In genomic region chr6:51611621-51612020, GRCm38 (mm10) we compare ENCODE assay signal across 11 mouse cellular contexts.
DNase-seq lines count a peak whose midpoint lies in the region; ATAC-seq and TF ChIP-seq lines count a peak whose summit lies in the region.
"Had no signal": no experiment of that assay in that cellular context is flagged by ENCODE, and none has a peak within 500 bp of the region (broad histone marks: within the 10 kb centered on the region; RNA-seq: fewer than 3 reads in every experiment).

No protein-coding gene starts in this region.

- no peak for DNase-seq in liver, embryonic 11.5 days (ENCODE audit: low spot score)
- no peak for DNase-seq in hindbrain, postnatal 0 days (ENCODE audit: low spot score)
- DNase-seq in layer of hippocampus, postnatal 36 days: no peak
- DNase-seq in heart, adult 9 months (ENCODE audit: low spot score in 2 of 2): no peak

- WGBS in liver, embryonic 12.5 days (ENCODE audit: insufficient replicate concordance): 60% methylated on average over 4 of the region's 4 CpGs
- 72% methylated on average over 4 of the region's 4 CpGs for WGBS in liver, embryonic 11.5 days
- WGBS in forebrain, embryonic 13.5 days: 82% methylated on average over 4 of the region's 4 CpGs
- 77% methylated on average over 4 of the region's 4 CpGs for WGBS in hindbrain, postnatal 0 days

- H3K4me2 ChIP-seq in liver, embryonic 12.5 days: peak overlapping the region; percentile 77; the same call in 1 of the 2 replicates
- H3K4me2 ChIP-seq in liver, embryonic 11.5 days: no peak overlapping the region
- H3K4me2 ChIP-seq in forebrain, embryonic 13.5 days: no peak overlapping the region
- no peak overlapping the region for H3K4me2 ChIP-seq in hindbrain, postnatal 0 days (ENCODE audit: low read depth, low read length)

- peaks cover 19% of the 10 kb centered on the region for H3K4me1 ChIP-seq in liver, embryonic 12.5 days
- H3K4me1 ChIP-seq in liver, embryonic 11.5 days (replicated peaks; ENCODE audit: control insufficient read depth, insufficient read depth, low read length): no peaks in the 10 kb centered on the region
- peaks cover 10% of the 10 kb centered on the region; the same call in 1 of the 2 replicates for H3K4me1 ChIP-seq in forebrain, embryonic 13.5 days
- H3K4me1 ChIP-seq in hindbrain, postnatal 0 days (ENCODE audit: insufficient read depth, low read length): 0 out of 2 replicates have a peak, but pooled peaks cover 2% of the 10 kb centered on the region

- no peak overlapping the region for H3K27ac ChIP-seq in liver, embryonic 12.5 days
- no peak overlapping the region for H3K27ac ChIP-seq in liver, embryonic 11.5 days (ENCODE audit: low read depth, low read length)
- peak overlapping the region; percentile 89 for H3K27ac ChIP-seq in forebrain, embryonic 13.5 days
- peak overlapping the region; percentile 85 for H3K27ac ChIP-seq in hindbrain, postnatal 0 days
- H3K27ac ChIP-seq: heart, embryonic 15.5 days; liver, embryonic 15.5 days had no signal

- H3K9me3 ChIP-seq in liver, embryonic 12.5 days (replicated peaks): no peaks in the 10 kb centered on the region
- no peaks in the 10 kb centered on the region for H3K9me3 ChIP-seq in liver, embryonic 11.5 days (ENCODE audit: control insufficient read depth, low read length)
- H3K9me3 ChIP-seq in forebrain, embryonic 13.5 days (replicated peaks): no peaks in the 10 kb centered on the region
- H3K9me3 ChIP-seq in hindbrain, postnatal 0 days (ENCODE audit: low read length): no peaks in the 10 kb centered on the region
- H3K9me3 ChIP-seq: heart, embryonic 15.5 days; liver, embryonic 15.5 days had no signal

- H3K9ac ChIP-seq in liver, embryonic 12.5 days: no peak overlapping the region
- H3K9ac ChIP-seq in liver, embryonic 11.5 days (ENCODE audit: low read depth, low read length): no peak overlapping the region
- no peak overlapping the region for H3K9ac ChIP-seq in forebrain, embryonic 13.5 days
- H3K9ac ChIP-seq in hindbrain, postnatal 0 days (replicated peaks; ENCODE audit: low read length): no peak overlapping the region
- H3K9ac ChIP-seq: liver, embryonic 15.5 days had no signal

- no peak overlapping the region for H3K4me3 ChIP-seq in liver, embryonic 12.5 days
- no peak overlapping the region for H3K4me3 ChIP-seq in liver, embryonic 11.5 days (ENCODE audit: low read depth, low read length)
- no peak overlapping the region for H3K4me3 ChIP-seq in forebrain, embryonic 13.5 days
- H3K4me3 ChIP-seq in hindbrain, postnatal 0 days (ENCODE audit: low read length): no peak overlapping the region
- H3K4me3 ChIP-seq: myocyte had no signal

- no peaks in the 10 kb centered on the region for H3K36me3 ChIP-seq in liver, embryonic 12.5 days
- no peaks in the 10 kb centered on the region for H3K36me3 ChIP-seq in liver, embryonic 11.5 days (ENCODE audit: control insufficient read depth, insufficient read depth, low read length)
- no peaks in the 10 kb centered on the region for H3K36me3 ChIP-seq in forebrain, embryonic 13.5 days (ENCODE audit: poor library complexity, severe bottlenecking)
- H3K36me3 ChIP-seq in hindbrain, postnatal 0 days (ENCODE audit: insufficient read depth, low read length): no peaks in the 10 kb centered on the region
- H3K36me3 ChIP-seq: heart, embryonic 15.5 days; liver, embryonic 15.5 days had no signal

- H3K27me3 ChIP-seq in liver, embryonic 12.5 days (replicated peaks): peaks cover 60% of the 10 kb centered on the region
- H3K27me3 ChIP-seq in liver, embryonic 11.5 days (replicated peaks; ENCODE audit: control insufficient read depth, insufficient read depth, low read length): peaks cover 32% of the 10 kb centered on the region
- no peaks in the 10 kb centered on the region for H3K27me3 ChIP-seq in forebrain, embryonic 13.5 days
- H3K27me3 ChIP-seq in hindbrain, postnatal 0 days (ENCODE audit: insufficient read depth, low read length): no peaks in the 10 kb centered on the region

- no peak for ATAC-seq in liver, embryonic 12.5 days
- no peak for ATAC-seq in liver, embryonic 11.5 days (replicated peaks; ENCODE audit: low FRiP score)
- ATAC-seq in forebrain, embryonic 13.5 days: no peak
- no peak for ATAC-seq in hindbrain, postnatal 0 days
- ATAC-seq in monocyte, adult 5-6 weeks (replicated peaks; ENCODE audit: insufficient number of reproducible peaks, low FRiP score, low TSS enrichment, poor library complexity, severe bottlenecking): peak; percentile 38; the same call in 1 of the 2 replicates
- no peak for ATAC-seq in inflammation-experienced regulatory T-cells, adult 6 months

- TF ChIP-seq CTCF in hindbrain, postnatal 0 days (IDR thresholded peaks at IDR 0.05; ENCODE audit: low read depth): no peak

Comparison
In these comparisons a context has a peak if more than half of its experiments do, and no peak if none do; other contexts are left out.
1. H3K27ac ChIP-seq: peak in forebrain, embryonic 13.5 days (single experiment) and hindbrain, postnatal 0 days (single experiment); none in liver, embryonic 12.5 days (single experiment) and liver, embryonic 11.5 days (single experiment).